Mouse (Mus musculus): ENCODE measurements around the gene Pcsk6. TPM values are rescaled to one million over a fixed set of nuclear protein-coding genes. Genes with fewer than 3 reads are reported as not detected.

Gene Pcsk6
- total and polyA plus RNA-seq, 3 experiments, result 0.05 TPM; not detected in 2

- peaks cover 11% of the 10 kb centered on the region; the same call in 1 of the 2 replicates for H3K27me3 ChIP-seq (ENCODE audit: insufficient read depth, low read length)
- H3K36me3 ChIP-seq (replicated peaks), result no peaks in the 10 kb centered on the region
- ATAC-seq (ENCODE audit: extremely low read depth, insufficient number of reproducible peaks, low FRiP score, poor library complexity, severe bottlenecking) (no peak), DNase-seq (ENCODE audit: low spot score) (no peak)
- H3K4me3 ChIP-seq (ENCODE audit: low read depth, low read length), result no peak overlapping the region
- TF ChIP-seq GATA1 (IDR thresholded peaks at IDR 0.05; ENCODE audit: borderline replicate concordance, low read length), result no peak
- no peak for TF ChIP-seq CTCF (IDR thresholded peaks at IDR 0.05; ENCODE audit: low read depth, low read length)
- TF ChIP-seq POLR2AphosphoS5 (IDR thresholded peaks at IDR 0.05; ENCODE audit: insufficient replicate concordance, low read depth, low read length), result no peak
- TF ChIP-seq GATA2 (IDR thresholded peaks at IDR 0.05; ENCODE audit: borderline replicate concordance, low read depth, low read length), result no peak
- no peak for TF ChIP-seq TAL1 (conservative IDR thresholded peaks at IDR 0.05; ENCODE audit: low read depth, low read length)
- H3K9me3 ChIP-seq (replicated peaks), result no peaks in the 10 kb centered on the region
- H3K4me1 ChIP-seq (ENCODE audit: insufficient read depth, low read depth, low read length), result no peaks in the 10 kb centered on the region
These were observed 167.4 kb downstream of the Pcsk6 start for GRCm38 (mm10) chr7:66028766-66029512.

DNA sequence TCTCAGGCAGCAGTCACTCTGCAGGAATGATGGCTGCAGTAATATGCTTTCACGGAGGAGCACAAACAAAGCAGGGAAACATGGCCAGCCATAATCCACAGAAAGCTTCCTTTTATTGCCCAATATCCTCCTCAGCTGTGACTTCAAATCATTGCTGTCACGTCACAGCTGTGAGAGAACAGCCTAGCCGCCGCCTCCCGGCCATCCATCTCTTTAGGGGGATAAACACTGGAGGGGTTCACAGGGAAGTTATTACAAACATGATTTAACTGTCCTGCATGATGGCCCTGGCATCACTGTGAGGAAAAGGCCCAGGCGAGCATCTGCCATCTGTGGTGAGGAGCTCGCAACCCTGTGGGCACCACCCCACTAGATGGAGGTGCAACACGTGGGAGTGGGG, 175.3 kb downstream of the Pcsk6 start:
- peaks cover 25% of the 10 kb centered on the region for H3K27me3 ChIP-seq (ENCODE audit: insufficient read depth, low read length)
- no peaks in the 10 kb centered on the region for H3K9me3 ChIP-seq (replicated peaks)
- ATAC-seq (ENCODE audit: extremely low read depth, insufficient number of reproducible peaks, low FRiP score, poor library complexity, severe bottlenecking) (no peak), DNase-seq (ENCODE audit: low spot score) (no peak)
- no peaks in the 10 kb centered on the region for H3K36me3 ChIP-seq (replicated peaks)
- no peak overlapping the region for H3K4me3 ChIP-seq (ENCODE audit: low read depth, low read length)
- TF ChIP-seq CTCF (IDR thresholded peaks at IDR 0.05; ENCODE audit: low read depth, low read length) (no peak), TAL1 (conservative IDR thresholded peaks at IDR 0.05; ENCODE audit: low read depth, low read length) (no peak), GATA1 (IDR thresholded peaks at IDR 0.05; ENCODE audit: borderline replicate concordance, low read length) (no peak), POLR2AphosphoS5 (IDR thresholded peaks at IDR 0.05; ENCODE audit: insufficient replicate concordance, low read depth, low read length) (no peak)
- no peaks in the 10 kb centered on the region for H3K4me1 ChIP-seq (ENCODE audit: insufficient read depth, low read depth, low read length)

DNA sequence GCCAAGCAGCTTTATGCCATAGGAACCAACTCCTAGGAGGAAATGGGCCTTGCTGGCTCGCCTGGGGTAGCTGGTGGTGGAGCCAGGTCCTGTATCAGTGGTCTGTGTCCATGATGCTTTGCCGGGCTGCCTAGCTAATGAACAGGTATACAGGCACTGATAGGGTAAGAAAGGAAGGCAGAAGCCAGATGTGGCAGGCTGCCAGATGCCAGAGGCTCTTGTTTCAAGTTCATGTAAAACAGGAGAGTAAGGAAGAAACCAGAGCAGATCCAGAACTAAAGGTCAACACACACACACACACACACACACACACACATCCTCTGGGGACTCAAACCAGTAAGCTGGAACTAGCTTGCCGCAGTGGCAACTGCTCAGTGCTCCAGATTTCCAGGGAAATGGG, 176.7 kb downstream of the Pcsk6 start:
- H3K27me3 ChIP-seq (ENCODE audit: insufficient read depth, low read length), result peaks cover 25% of the 10 kb centered on the region
- no peaks in the 10 kb centered on the region for H3K36me3 ChIP-seq (replicated peaks)
- no peak overlapping the region for H3K4me3 ChIP-seq (ENCODE audit: low read depth, low read length)
- ATAC-seq (ENCODE audit: extremely low read depth, insufficient number of reproducible peaks, low FRiP score, poor library complexity, severe bottlenecking), result no peak
- no peaks in the 10 kb centered on the region for H3K4me1 ChIP-seq (ENCODE audit: insufficient read depth, low read depth, low read length)
- H3K9me3 ChIP-seq (replicated peaks), result no peaks in the 10 kb centered on the region
- no peak for DNase-seq (ENCODE audit: low spot score)
- TF ChIP-seq CTCF (IDR thresholded peaks at IDR 0.05; ENCODE audit: low read depth, low read length) (no peak), GATA1 (IDR thresholded peaks at IDR 0.05; ENCODE audit: borderline replicate concordance, low read length) (no peak)

GRCm38 (mm10) chr7:66038730-66039129, 177.2 kb downstream of the Pcsk6 start:
- no peaks in the 10 kb centered on the region for H3K4me1 ChIP-seq (ENCODE audit: insufficient read depth, low read depth, low read length)
- ATAC-seq (ENCODE audit: extremely low read depth, insufficient number of reproducible peaks, low FRiP score, poor library complexity, severe bottlenecking) (no peak), DNase-seq (ENCODE audit: low spot score) (no peak)
- no peaks in the 10 kb centered on the region for H3K36me3 ChIP-seq (replicated peaks)
- H3K4me3 ChIP-seq (ENCODE audit: low read depth, low read length), result no peak overlapping the region
- H3K9me3 ChIP-seq (replicated peaks), result no peaks in the 10 kb centered on the region
- TF ChIP-seq GATA1 (IDR thresholded peaks at IDR 0.05; ENCODE audit: borderline replicate concordance, low read length), result no peak
- TF ChIP-seq CTCF (IDR thresholded peaks at IDR 0.05; ENCODE audit: low read depth, low read length), result no peak
- TF ChIP-seq GATA2 (IDR thresholded peaks at IDR 0.05; ENCODE audit: borderline replicate concordance, low read depth, low read length), result no peak
- TF ChIP-seq TAL1 (conservative IDR thresholded peaks at IDR 0.05; ENCODE audit: low read depth, low read length), result no peak
- TF ChIP-seq POLR2AphosphoS5 (IDR thresholded peaks at IDR 0.05; ENCODE audit: insufficient replicate concordance, low read depth, low read length), result no peak
- peaks cover 23% of the 10 kb centered on the region for H3K27me3 ChIP-seq (ENCODE audit: insufficient read depth, low read length)

GRCm38 (mm10) chr7:66040026-66040814, 178.7 kb downstream of the Pcsk6 start:
- ATAC-seq (ENCODE audit: extremely low read depth, insufficient number of reproducible peaks, low FRiP score, poor library complexity, severe bottlenecking) (no peak), DNase-seq (ENCODE audit: low spot score) (no peak)
- Histone ChIP-seq H3K4me3 (ENCODE audit: low read depth, low read length) (no peak overlapping the region), H3K27me3 (ENCODE audit: insufficient read depth, low read length) (peaks cover 19% of the 10 kb centered on the region), H3K9me3 (replicated peaks) (no peaks in the 10 kb centered on the region), H3K36me3 (replicated peaks) (no peaks in the 10 kb centered on the region), H3K4me1 (ENCODE audit: insufficient read depth, low read depth, low read length) (no peaks in the 10 kb centered on the region)
- TF ChIP-seq GATA1 (IDR thresholded peaks at IDR 0.05; ENCODE audit: borderline replicate concordance, low read length), result no peak
- no peak for TF ChIP-seq GATA2 (IDR thresholded peaks at IDR 0.05; ENCODE audit: borderline replicate concordance, low read depth, low read length)
- no peak for TF ChIP-seq CTCF (IDR thresholded peaks at IDR 0.05; ENCODE audit: low read depth, low read length)
- no peak for TF ChIP-seq TAL1 (conservative IDR thresholded peaks at IDR 0.05; ENCODE audit: low read depth, low read length)
- no peak for TF ChIP-seq POLR2AphosphoS5 (IDR thresholded peaks at IDR 0.05; ENCODE audit: insufficient replicate concordance, low read depth, low read length)

- no peak for DNase-seq (ENCODE audit: low spot score)
- no peak within 1 kb of the TSS for H3K4me3 ChIP-seq (ENCODE audit: low read depth, low read length)
- TF ChIP-seq GATA2 (IDR thresholded peaks at IDR 0.05; ENCODE audit: borderline replicate concordance, low read depth, low read length), result no peak
- TF ChIP-seq TAL1 (conservative IDR thresholded peaks at IDR 0.05; ENCODE audit: low read depth, low read length), result no peak
- no peak for TF ChIP-seq CTCF (IDR thresholded peaks at IDR 0.05; ENCODE audit: low read depth, low read length)
- no peak for TF ChIP-seq GATA1 (IDR thresholded peaks at IDR 0.05; ENCODE audit: borderline replicate concordance, low read length)
- TF ChIP-seq POLR2AphosphoS5 (IDR thresholded peaks at IDR 0.05; ENCODE audit: insufficient replicate concordance, low read depth, low read length), result no peak
- no peaks in the 10 kb centered on the region for H3K4me1 ChIP-seq (ENCODE audit: insufficient read depth, low read depth, low read length)
- no peaks in the 10 kb centered on the region for H3K36me3 ChIP-seq (replicated peaks)
- no peak for ATAC-seq (ENCODE audit: extremely low read depth, insufficient number of reproducible peaks, low FRiP score, poor library complexity, severe bottlenecking)
- H3K27me3 ChIP-seq (ENCODE audit: insufficient read depth, low read length), result peaks cover 47% of the 10 kb centered on the region
- no peaks in the 10 kb centered on the region for H3K9me3 ChIP-seq (replicated peaks)
These were observed 182.3 kb downstream of the Pcsk6 start, which contains the start of gene Gm45213 for GRCm38 (mm10) chr7:66043552-66044459. Gm45213 (plus strand) TSS chr7:66043602.
